Mouse (Mus musculus) thymus, postnatal 25 days (tissue): ENCODE results near the gene Cox4i2.
A peak's percentile ranks its signal among the peaks of the same experiment; 100 is the strongest.

Source experiments
- DNase-seq: peaks from one replicate; pipeline ENCODE4 v3.0.0; 2022

Cox4i2 gene

GRCm38 (mm10) chr2:152771571-152771970, 17.6 kb downstream of the Cox4i2 start:
- no peak for DNase-seq

- no peak for DNase-seq
These were observed 18.3 kb downstream of the Cox4i2 start for GRCm38 (mm10) chr2:152772231-152772630.

- DNase-seq, result peak; percentile 73
These were observed 21.4 kb downstream of the Cox4i2 start for GRCm38 (mm10) chr2:152775357-152775756.

GRCm38 (mm10) chr2:152776019-152776418, 22.0 kb downstream of the Cox4i2 start:
- DNase-seq, result no peak

GRCm38 (mm10) chr2:152776435-152776834, 22.5 kb downstream of the Cox4i2 start:
- DNase-seq, result no peak

GRCm38 (mm10) chr2:152777081-152777480, 23.1 kb downstream of the Cox4i2 start:
- DNase-seq, result no peak

- no peak for DNase-seq
These were observed 26.5 kb downstream of the Cox4i2 start for GRCm38 (mm10) chr2:152780466-152780865.

- DNase-seq, result no peak
These were observed 27.2 kb downstream of the Cox4i2 start for GRCm38 (mm10) chr2:152781031-152781711.

- no peak for DNase-seq
These were observed 28.7 kb downstream of the Cox4i2 start for GRCm38 (mm10) chr2:152782656-152783055.

- no peak for DNase-seq
These were observed 29.3 kb downstream of the Cox4i2 start for GRCm38 (mm10) chr2:152783241-152783640.

- no peak for DNase-seq
These were observed 30.7 kb downstream of the Cox4i2 start for GRCm38 (mm10) chr2:152784640-152785039.

- no peak for DNase-seq
These were observed 31.7 kb downstream of the Cox4i2 start for GRCm38 (mm10) chr2:152785446-152786350.

GRCm38 (mm10) chr2:152787136-152787535, 33.2 kb downstream of the Cox4i2 start:
- no peak for DNase-seq

GRCm38 (mm10) chr2:152787543-152787942, 33.6 kb downstream of the Cox4i2 start:
- no peak for DNase-seq

- peak; percentile 58 for DNase-seq
These were observed 35.0 kb downstream of the Cox4i2 start for GRCm38 (mm10) chr2:152788892-152789421.

GRCm38 (mm10) chr2:152789591-152789999, 35.6 kb downstream of the Cox4i2 start:
- peak; percentile 80 for DNase-seq

- no peak for DNase-seq
These were observed 38.5 kb downstream of the Cox4i2 start for GRCm38 (mm10) chr2:152792461-152792860.

GRCm38 (mm10) chr2:152793381-152793780, 39.4 kb downstream of the Cox4i2 start:
- no peak for DNase-seq

GRCm38 (mm10) chr2:152794281-152794827, 40.4 kb downstream of the Cox4i2 start:
- peak; percentile 82 for DNase-seq

- no peak for DNase-seq
These were observed 43.6 kb downstream of the Cox4i2 start for GRCm38 (mm10) chr2:152797589-152797988.

GRCm38 (mm10) chr2:152799954-152800761, 46.2 kb downstream of the Cox4i2 start:
- DNase-seq, result no peak

- no peak for DNase-seq
These were observed 46.8 kb downstream of the Cox4i2 start for GRCm38 (mm10) chr2:152800762-152801113.

- DNase-seq, result no peak
These were observed 48.3 kb downstream of the Cox4i2 start for GRCm38 (mm10) chr2:152802303-152802702.
